Mouse (Mus musculus) layer of hippocampus, adult 18-20 months (tissue): ENCODE measurements at regions not wholly inside any gene's neighbourhood (a gene's known extent, or its start where the extent isn't known, plus 50 kb on each side); places are given as distances from the start of the nearest gene placed in this dataset.
A peak's percentile ranks its signal among the peaks of the same experiment; 100 is the strongest.

Source experiments
- DNase-seq, 2 experiments: peaks; one replicate each; pipeline ENCODE4 v3.0.0; 2022; ENCODE audit warnings: low spot score in 2 of 2

DNA sequence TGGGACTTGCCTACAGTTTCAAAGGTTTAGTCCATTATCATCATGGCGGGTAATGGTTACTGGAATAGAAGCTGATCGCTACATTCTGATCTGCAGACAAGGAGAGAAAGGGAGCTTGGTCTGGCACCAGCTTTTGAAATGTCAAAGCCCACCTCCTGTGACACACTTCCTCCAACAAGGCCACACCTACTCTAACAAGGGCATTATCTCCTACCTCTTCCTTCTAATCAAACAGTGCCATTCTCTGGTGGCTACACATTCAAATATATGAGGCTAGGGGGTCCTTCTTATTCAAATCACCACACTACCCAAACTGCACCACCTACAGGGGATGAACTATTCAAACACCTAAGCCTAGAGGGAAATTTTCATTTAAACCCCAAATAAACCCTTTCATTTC lies 81.9 kb upstream of the Tle4 start:
- DNase-seq = no peak

DNA sequence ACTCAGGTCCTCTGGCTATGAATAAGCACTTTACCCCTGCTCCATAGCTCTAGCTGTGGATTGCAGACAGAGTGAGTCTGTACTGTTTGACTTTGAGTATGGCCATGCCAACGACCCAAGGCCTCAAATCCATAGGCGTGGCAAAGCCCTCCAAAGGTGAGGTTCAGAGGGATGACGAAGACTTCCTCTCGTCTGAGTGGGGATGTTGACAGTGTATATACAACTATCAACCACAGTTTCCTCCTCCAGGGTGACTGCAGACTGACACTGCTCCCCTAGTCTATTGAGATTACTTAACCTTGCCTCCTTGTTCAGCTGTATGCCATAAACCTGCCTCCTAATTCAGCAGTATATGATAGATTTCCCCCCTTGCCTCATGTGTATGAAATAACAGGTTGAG lies 80.7 kb upstream of the Tle4 start:
- DNase-seq = no peak

DNA sequence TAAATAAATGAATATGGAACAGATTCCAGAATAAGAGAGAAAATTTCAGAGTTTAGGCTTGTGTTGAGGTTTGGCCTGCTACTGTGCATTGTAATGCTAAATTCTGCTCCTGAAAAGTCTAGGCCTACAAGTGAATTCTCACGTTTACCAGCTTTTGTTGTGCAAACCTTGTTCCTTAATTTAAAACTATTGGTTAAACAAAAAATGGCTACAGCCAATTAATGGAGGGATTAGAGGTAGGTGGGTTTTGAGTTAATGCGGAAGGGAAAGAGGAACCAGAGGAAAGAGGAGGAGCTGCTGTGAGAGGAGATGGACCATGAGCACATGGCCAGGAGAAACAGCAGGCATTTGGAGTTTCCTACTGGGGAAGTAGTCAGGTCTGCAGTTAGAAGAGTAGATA lies 79.1 kb upstream of the Tle4 start:
- DNase-seq = no peak

DNA sequence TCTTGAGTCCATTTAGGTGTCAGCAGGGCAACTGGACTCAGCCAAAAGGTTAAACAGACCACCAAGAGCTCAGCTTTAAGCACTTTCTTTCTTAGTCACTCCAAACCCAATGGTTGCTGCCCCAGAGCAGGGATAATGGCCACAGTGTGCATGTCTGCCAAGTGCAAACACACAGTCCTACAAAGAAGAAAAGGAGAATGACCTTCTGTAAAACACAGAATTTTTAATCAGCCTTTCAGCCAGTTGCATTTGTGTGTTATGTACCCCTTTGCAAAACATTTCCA lies 72.9 kb upstream of the Tle4 start:
- DNase-seq = peak in 1 of 2 experiments; percentile 8

DNA sequence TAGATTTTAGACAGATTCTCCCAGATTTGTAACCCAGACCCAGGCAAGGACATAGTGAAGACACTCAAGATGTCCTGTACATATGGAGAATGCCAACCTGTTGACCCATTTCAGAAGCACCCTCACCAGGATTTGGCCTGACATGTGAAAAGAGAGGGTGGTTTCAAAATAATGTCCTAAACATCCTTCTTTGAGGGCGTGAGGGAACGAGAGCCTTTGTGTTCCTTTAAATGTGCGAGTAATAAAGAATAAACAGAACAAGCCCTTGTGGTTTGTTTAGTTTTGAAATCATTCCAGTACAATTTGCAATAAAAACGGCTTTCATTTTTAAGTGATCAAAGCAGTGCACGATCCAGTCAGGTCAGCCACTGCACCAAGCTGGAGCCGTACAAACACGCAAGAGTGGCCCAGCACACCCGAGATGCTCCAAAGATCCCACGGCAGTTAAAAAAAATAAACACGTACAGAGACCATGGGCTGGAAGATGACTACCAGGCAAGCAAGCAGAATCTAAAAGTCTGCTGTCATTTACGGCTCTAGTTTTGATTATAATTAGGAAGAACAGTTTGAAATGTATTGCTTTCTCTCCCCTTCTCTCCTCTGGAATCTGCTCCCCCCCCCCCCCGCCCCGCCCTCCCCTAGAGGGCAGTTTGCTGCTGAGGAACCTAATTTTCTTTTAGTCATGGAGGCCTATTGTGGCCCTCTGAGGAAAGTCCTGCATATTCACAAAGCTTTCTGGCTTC lies 72.4 kb upstream of the Tle4 start:
- peak in 1 of 2 experiments; percentile 13 for DNase-seq

DNA sequence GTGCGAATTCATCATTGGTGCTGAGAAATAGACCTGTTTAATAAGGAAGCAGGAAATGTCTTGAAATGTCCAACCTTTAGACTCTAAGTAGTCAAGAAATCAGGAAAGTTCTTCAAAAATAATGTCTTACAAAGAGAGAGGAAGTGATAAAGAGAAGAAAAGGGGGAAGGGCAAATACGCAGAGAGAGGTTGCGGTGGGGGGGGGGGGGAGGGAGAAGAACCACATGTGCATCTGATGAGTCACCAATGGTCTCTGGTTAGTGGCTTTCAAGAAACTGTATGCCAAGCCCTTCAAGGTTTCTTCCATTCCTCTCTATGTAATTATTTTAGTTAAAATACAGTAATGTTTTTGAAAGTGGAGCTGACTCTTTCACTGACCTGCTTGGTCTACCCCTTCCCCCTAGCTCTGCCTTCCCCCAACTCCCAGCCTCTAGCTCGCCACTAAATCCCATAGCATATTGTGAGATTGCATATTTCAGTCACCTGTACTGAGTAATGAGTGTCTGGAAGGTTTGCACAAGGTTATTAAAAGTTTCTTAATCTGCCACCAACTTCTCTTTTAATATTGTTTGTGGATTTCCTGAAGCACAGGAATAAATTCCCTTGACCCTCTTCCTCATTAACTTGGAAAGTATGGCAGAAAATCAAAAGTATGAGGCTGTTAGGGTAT lies 70.8 kb upstream of the Tle4 start:
- DNase-seq = no peak

DNA sequence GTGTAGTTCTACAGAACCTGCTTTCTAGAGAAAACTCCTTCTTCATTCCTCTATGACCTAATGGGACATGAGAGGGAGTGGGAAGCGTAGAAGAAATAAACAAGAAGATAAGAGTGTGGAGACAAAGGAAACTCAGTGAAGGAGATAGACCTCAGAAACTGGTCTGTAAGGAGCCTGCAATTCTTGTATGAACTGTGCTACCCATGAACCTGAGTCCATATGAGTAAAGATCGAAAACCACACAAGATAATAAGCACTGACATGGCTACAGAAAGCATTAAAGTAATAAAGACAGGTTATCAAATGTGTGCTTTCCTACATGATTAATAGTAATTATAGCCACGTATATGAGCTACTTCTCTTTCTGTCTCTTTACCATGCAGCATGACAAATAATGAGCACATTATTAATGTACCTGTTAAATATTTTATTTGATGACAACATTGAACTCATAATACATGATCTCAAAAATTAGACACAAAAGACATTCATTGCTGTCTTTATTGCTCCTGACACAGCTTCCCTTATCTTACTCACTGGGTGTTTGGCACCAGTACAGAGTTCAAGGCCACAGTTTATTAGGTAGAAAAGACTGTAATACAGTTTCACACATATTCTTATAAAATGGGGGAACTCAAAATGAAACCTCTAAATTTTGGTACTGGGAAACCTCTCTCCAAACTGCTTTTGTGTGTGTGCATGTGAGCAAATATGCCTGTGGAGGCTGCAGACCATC lies 67.0 kb upstream of the Tle4 start:
- no peak for DNase-seq

DNA sequence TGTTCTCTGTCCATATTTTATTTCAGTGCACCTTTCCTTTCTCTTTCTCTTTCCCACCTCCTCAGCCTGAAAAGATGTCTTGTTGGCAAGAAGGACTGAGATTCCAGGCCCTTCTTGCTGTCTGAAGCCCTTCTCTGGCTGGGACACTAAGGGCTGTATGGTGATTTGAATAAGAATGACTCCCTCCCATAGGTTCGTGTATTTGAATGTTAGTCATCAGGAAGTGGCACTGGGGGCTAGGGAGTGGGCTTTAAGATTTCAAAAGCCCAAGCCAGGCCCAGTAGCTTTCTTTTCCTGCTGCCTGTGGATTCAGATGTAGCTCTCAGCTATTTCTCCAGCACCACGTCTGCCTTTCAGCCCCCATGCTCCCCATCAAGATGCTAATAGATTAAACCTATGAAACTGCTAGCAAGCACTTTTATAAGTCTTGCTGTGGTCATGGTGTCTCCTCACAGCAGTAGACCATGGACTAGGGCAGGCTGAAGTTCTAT lies 66.3 kb upstream of the Tle4 start:
- no peak for DNase-seq

DNA sequence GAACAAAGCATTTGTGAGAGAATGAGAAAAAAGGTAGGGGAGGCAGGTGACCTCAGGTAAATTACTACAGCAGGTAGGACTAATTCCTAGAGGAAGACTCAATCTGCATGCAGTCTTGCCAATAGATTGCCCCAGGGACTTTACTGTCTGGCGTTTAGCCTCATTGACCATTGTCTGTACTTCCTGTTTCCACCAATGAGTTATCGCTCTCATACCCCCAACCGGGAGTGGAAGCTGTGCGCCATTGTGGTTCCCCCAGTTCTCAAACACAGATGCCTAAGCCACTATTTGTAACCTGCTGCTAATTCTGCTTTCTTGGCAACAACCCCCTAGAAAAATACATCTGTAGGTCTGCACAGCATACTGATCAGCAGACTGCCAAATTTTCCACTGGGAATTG lies 65.5 kb upstream of the Tle4 start:
- peak in 1 of 2 experiments; percentile 4 for DNase-seq

DNA sequence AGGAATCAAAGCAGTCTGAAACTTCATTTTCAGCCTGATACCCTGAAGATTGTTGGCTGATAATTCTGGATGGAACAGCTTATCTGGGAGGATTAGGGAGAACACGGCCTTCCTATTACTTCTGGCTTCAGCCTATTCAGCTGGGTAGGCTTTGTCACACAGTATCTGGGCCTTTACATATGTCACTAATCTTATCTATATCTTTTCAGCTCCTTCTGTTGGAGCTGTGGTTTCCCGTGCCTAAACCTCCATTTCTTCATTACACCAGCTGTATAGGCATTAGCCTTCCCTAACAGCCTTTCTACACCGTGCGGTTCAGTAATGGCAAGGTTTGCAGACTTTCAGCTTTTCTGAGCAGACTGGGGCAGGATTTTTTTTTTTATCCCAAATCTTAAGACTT lies 61.9 kb upstream of the Tle4 start:
- DNase-seq = no peak

DNA sequence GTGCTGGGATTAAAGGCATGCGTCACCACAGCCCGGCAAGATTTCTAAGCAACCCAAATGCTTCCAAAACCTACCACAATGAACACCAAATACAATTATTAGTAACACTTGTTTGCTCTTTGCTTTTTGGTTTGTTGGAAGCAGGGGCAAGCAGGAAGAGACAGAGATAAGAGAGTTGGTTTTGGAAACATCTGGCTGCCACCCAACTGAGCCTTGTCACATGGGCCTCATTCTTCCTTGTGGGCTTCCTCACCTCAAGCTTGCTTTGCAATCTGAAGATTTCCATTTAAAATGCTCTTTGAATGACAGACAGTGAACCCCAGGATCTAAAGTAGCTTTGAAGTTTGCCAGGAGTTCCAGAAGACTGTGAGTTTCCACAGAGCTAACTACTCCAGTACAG lies 60.6 kb upstream of the Tle4 start:
- DNase-seq = no peak

DNA sequence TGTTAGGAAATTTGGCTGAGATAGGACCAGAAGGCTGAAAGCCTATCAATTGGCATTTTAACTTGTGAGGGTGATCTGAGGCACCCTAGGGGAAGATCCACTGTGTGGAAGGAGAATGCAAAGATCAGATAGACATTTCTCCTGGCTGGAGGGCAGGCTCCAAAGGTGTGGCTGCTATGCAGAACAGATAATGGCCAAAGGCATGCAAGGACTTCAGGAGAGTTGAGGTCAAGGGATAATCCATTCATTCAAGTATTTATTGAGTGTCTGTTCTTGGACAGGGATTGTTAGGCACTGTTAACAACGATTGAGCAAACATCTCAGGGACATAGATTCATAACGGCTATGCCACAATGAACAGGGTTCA lies 58.2 kb upstream of the Tle4 start:
- DNase-seq = no peak

DNA sequence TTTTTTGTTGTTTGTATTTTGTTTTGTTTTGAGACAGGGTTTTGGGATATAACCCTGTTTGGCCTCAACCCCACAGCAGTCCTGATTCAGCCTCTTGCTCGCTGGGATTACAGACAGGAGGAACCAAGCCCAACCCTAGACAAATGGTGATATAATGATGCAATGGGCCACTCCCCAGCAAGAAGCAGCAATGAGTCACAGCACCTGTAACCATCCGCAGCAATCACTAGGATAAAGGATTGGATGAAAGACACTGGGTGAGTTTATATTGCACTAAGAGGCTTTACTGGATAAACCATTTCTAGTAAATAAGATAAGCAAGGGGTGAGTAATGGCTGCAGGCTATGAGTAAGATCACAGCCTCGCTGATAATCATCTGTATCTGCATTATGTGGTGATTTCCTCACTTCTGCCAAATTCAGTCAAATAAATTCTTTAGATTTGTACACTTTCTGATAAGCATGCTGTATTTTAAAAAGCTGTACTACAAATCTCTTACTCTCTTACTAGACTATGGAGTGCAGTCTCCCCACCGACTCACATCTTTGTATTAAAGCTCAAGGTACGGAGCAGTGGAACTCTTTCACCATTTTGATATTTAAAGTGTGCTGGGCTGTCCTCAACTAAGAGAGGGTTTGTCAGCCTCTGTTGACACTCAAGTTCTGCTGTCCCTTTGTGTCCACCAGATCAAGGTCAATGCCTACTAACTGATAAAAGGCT lies 57.6 kb upstream of the Tle4 start:
- DNase-seq = no peak
